Mouse (Mus musculus): ENCODE data around the gene Gm29582. TPM values are rescaled to one million over a fixed set of nuclear protein-coding genes. Genes with fewer than 3 reads are reported as not detected.

Gm29582 gene
- not detected in 2 replicates for polyA plus RNA-seq (2012; ENCODE audit: low replicate concordance)

GRCm38 (mm10) chrY:30738461-30738860, at the start of gene Gm29582:
TSS of gene Gm29582 (minus strand) at chrY:30738561.

